Mouse (Mus musculus) myocyte (in vitro differentiated cells): ENCODE measurements around the gene Coa3. TPM values are rescaled to one million over a fixed set of nuclear protein-coding genes. Genes with fewer than 3 reads are reported as not detected.

Source experiments
- H3K27me3 ChIP-seq: one replicate; pipeline ENCODE4 v1.6.1; 2011; ENCODE audit not compliant: control insufficient read depth, insufficient read depth, insufficient read length
- H3K36me3 ChIP-seq: one replicate; pipeline ENCODE4 v1.6.1; 2011; ENCODE audit not compliant: control insufficient read depth, insufficient read depth
- H3K4me2 ChIP-seq: one replicate; pipeline ENCODE4 v1.6.1; 2011; ENCODE audit warnings: low read depth, control low read depth
- H3K4me3 ChIP-seq: one replicate; pipeline ENCODE4 v1.5.1; 2011; ENCODE audit warnings: mild to moderate bottlenecking, control low read depth, moderate library complexity
- H3K79me2 ChIP-seq: one replicate; pipeline ENCODE4 v1.6.1; 2011; ENCODE audit not compliant: control insufficient read depth, insufficient read depth
- H3ac ChIP-seq: one replicate; pipeline ENCODE4 v1.6.1; 2011; ENCODE audit not compliant: control insufficient read depth, insufficient read length
- CEBPB ChIP-seq: IDR thresholded peaks from 2 replicates; pipeline ENCODE4 v1.6.1; 2011; ENCODE audit warnings: mild to moderate bottlenecking, moderate library complexity; ENCODE audit not compliant: poor library complexity, insufficient read depth, severe bottlenecking
- E2F4 ChIP-seq: IDR thresholded peaks from one replicate; pipeline ENCODE4 v1.6.1; 2011; ENCODE audit warnings: mild to moderate bottlenecking, control low read depth, moderate library complexity; ENCODE audit not compliant: insufficient read depth
- MAX ChIP-seq: IDR thresholded peaks from one replicate; pipeline ENCODE4 v1.6.1; 2011; ENCODE audit warnings: low read depth, mild to moderate bottlenecking, control low read depth
- MYOD1 ChIP-seq, 3 experiments: IDR thresholded peaks; one replicate each; pipeline ENCODE4 v1.6.1; 2011; ENCODE audit warnings: control low read depth in 2 of 3, low read depth in 2 of 3, mild to moderate bottlenecking in 2 of 3, moderate library complexity in 1 of 3; ENCODE audit not compliant: insufficient read length in 2 of 3, control insufficient read depth in 1 of 3
- MYOG ChIP-seq, 3 experiments: IDR thresholded peaks; one replicate each; pipeline ENCODE4 v1.6.1; 2011; ENCODE audit warnings: control low read depth in 2 of 3, low read depth in 2 of 3, mild to moderate bottlenecking in 2 of 3; ENCODE audit not compliant: insufficient read length in 2 of 3, control insufficient read depth in 1 of 3, insufficient read depth in 1 of 3
- POLR2A ChIP-seq: IDR thresholded peaks from one replicate; pipeline ENCODE4 v1.6.1; 2011; ENCODE audit warnings: low read depth, mild to moderate bottlenecking, control low read depth, moderate library complexity; ENCODE audit not compliant: insufficient read length
- POLR2AphosphoS2 ChIP-seq: IDR thresholded peaks from one replicate; pipeline ENCODE4 v1.6.1; 2011; ENCODE audit warnings: low read depth, control low read depth; ENCODE audit not compliant: insufficient read length
- REST ChIP-seq: IDR thresholded peaks from one replicate; pipeline ENCODE4 v1.6.1; 2011; ENCODE audit warnings: mild to moderate bottlenecking, control low read depth, moderate library complexity; ENCODE audit not compliant: insufficient read depth, insufficient read length
- SRF ChIP-seq: IDR thresholded peaks from one replicate; pipeline ENCODE4 v1.6.1; 2011; ENCODE audit warnings: low read depth; ENCODE audit not compliant: control insufficient read depth, insufficient read length
- TCF12 ChIP-seq: IDR thresholded peaks from one replicate; pipeline ENCODE4 v1.6.1; 2011; ENCODE audit warnings: mild to moderate bottlenecking, control low read depth; ENCODE audit not compliant: poor library complexity, insufficient read depth, severe bottlenecking
- TCF3 ChIP-seq: IDR thresholded peaks from one replicate; pipeline ENCODE4 v1.6.1; 2011; ENCODE audit warnings: low read depth, control low read depth; ENCODE audit not compliant: insufficient read length
- USF1 ChIP-seq: IDR thresholded peaks from one replicate; pipeline ENCODE4 v1.6.1; 2011; ENCODE audit warnings: low read depth, mild to moderate bottlenecking, control low read depth, moderate library complexity
- polyA plus RNA-seq: library from polyadenylated mRNA; unstranded; fragments of >200 nt; fragmentation: generic; extraction: Trizol; gene quantifications from one replicate; pipeline ENCODE4 v1.2.1, GENCODE M21; 2012; ENCODE audit warnings: missing spikeins

The Coa3 gene
- polyA plus RNA-seq, 1 experiment, result 155 TPM

DNA sequence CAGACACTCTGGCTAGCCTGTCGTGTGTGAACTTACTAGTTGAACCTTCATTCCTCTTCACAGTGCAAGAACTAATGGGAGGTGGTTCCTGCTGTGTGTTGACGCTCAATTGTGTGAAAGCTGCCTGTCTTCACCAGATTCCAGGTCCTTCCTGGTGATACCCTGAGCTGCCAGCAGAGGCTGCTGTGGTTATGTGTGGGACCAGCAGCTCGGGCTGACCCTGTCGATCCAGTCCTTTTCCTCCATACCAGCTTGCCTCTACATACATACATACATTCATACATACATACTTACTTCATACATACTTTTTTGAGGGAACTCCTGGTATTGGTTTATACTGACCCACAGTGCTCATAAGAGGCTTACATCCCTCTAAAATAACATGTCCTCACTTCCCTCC lies 44.7 kb upstream of the Coa3 start:
- H3K36me3 ChIP-seq, result peaks cover 54% of the 10 kb centered on the region
- H3K4me3 ChIP-seq, result no peak overlapping the region
- no peaks in the 10 kb centered on the region for H3K27me3 ChIP-seq
- H3K79me2 ChIP-seq, result peaks cover 4% of the 10 kb centered on the region
- H3K4me2 ChIP-seq, result no peak overlapping the region
- H3ac ChIP-seq, result no peak overlapping the region
- TF ChIP-seq POLR2AphosphoS2 (peak; percentile 4), POLR2A (no peak)

DNA sequence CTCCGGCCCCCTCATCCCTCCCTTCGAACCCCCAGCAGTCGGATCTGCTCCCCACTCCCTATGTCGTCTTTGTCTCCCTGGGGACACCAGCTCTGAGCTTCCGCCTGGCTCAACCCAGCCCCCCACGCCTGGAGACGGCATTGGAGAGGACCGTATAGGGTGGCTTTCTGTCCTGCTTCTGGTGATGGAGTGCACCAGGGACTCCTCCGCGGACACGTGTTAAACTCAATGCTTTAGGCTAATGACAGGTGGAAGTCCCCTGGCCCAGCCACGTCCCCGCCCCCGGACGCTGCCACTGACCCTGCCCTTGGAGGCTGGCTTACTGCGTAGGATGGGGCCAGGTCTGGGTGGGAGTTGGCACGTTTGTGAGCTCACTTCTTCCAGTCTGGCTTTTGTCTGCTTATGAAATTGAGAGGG lies 37.6 kb upstream of the Coa3 start:
- no peak for TF ChIP-seq SRF
- TF ChIP-seq TCF3, result no peak
- no peak for TF ChIP-seq CEBPB
- no peak for TF ChIP-seq TCF12
- TF ChIP-seq MYOG (IDR thresholded peaks at IDR 0.05; ENCODE audit: control insufficient read depth in 1 of 3, insufficient read depth in 1 of 3, insufficient read length in 2 of 3, low read depth in 2 of 3), result no peak
- peak in 2 of 3 experiments; percentile 21 to 27 for TF ChIP-seq MYOD1 (IDR thresholded peaks at IDR 0.05; ENCODE audit: control insufficient read depth in 1 of 3, insufficient read length in 2 of 3, low read depth in 2 of 3)
- H3K27me3 ChIP-seq, result no peaks in the 10 kb centered on the region
- H3ac ChIP-seq, result peak overlapping the region; percentile 29
- peak overlapping the region; percentile 89 for H3K4me2 ChIP-seq
- peak overlapping the region; percentile 95 for H3K4me3 ChIP-seq
- peaks cover 29% of the 10 kb centered on the region for H3K79me2 ChIP-seq
- peaks cover 25% of the 10 kb centered on the region for H3K36me3 ChIP-seq

DNA sequence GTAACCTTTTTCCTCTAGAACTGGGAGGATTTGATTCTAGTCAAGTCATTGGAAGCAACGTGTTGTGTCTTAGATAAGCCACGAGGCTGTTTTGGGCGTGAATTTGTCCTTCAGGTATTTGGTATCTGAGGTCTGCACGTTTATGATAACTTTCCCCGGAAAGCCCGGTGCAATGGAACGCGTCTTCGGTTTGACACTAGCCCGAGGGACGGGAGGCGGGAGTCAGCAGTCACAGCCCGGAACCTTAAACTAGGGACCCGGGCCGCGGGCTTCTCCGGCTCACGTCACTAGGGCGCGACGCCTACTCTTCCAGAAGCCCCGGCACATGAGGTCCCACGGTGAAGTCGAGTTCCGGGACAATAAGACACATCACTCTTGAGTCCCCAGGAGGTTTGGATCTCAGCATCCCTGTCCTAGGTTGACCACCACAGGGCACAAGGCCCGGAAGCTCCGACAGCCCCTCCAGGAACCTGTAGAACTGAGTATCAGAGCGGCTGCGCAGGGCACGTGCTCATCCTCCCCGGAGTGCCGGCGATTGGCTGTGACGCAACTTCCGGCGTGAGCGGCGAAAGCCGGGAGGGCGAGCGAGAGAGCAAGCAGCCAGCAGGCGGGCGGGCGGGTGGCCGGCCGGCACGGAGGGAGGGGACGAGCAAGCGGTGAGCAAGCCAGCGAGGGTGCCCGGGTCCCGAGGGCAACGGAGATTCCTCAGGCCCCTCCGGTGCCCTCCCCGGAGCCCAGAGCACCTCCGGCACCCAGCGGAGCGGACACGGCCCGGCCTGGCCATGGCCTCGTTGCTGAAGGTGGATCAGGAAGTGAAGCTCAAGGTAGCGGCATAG lies 37.0 kb upstream of the Coa3 start, which contains the start of gene Psme3:
Psme3 (plus strand) TSS at position 549 of the 836 bp plus-strand sequence.
- H3K4me2 ChIP-seq, result peak within 1 kb of the TSS; percentile 99
- peaks cover 29% of the 10 kb centered on the region for H3K79me2 ChIP-seq
- H3ac ChIP-seq, result peak within 1 kb of the TSS; percentile 29
- H3K27me3 ChIP-seq, result no peaks in the 10 kb centered on the region
- H3K36me3 ChIP-seq, result peaks cover 19% of the 10 kb centered on the region
- TF ChIP-seq POLR2AphosphoS2 (peak; percentile 92), POLR2A (peak; percentile 98), MAX (peak; percentile 94), SRF (peak; percentile 52), E2F4 (peak; percentile 66), TCF12 (no peak), MYOG (IDR thresholded peaks at IDR 0.05; ENCODE audit: control insufficient read depth in 1 of 3, insufficient read depth in 1 of 3, insufficient read length in 2 of 3, low read depth in 2 of 3) (peak in 1 of 3 experiments; percentile 1), USF1 (peak; percentile 86), CEBPB (no peak)
- H3K4me3 ChIP-seq, result peak within 1 kb of the TSS; percentile 95

DNA sequence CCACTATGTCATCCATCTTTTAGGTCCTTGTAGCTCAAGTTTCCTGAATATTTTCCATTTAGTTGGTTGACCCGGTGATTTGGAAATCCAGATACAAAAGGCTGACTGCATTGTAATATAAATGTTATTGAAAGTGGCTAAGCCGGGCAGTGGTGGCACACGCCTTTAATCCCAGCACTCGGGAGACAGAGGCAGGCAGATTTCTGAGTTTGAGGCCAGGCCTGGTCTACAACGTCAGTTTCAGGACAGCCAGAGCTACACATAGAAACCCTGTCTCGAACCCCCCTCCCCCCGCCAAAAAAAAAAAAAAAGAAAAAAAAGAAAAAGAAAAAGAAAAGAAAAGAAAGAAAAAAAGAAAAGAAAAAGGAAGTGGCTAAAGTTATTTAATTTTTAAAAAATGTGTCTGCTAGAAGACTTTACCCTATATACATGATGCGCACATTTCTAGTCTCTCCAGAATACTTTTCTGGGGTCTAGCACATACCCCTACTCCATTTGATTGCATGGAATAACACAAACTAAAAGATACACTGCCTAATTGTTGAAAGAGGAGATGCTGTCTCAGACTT lies 36.3 kb upstream of the Coa3 start:
- Histone ChIP-seq H3K4me2 (peak overlapping the region; percentile 99), H3K36me3 (peaks cover 11% of the 10 kb centered on the region), H3ac (peak overlapping the region; percentile 29), H3K4me3 (peak overlapping the region; percentile 95), H3K79me2 (peaks cover 29% of the 10 kb centered on the region), H3K27me3 (no peaks in the 10 kb centered on the region)
- no peak for TF ChIP-seq CEBPB
- no peak for TF ChIP-seq MYOG (IDR thresholded peaks at IDR 0.05; ENCODE audit: control insufficient read depth in 1 of 3, insufficient read depth in 1 of 3, insufficient read length in 2 of 3, low read depth in 2 of 3)
- TF ChIP-seq E2F4, result no peak
- no peak for TF ChIP-seq REST
- TF ChIP-seq POLR2AphosphoS2, result no peak
- no peak for TF ChIP-seq USF1
- no peak for TF ChIP-seq TCF3
- TF ChIP-seq MYOD1 (IDR thresholded peaks at IDR 0.05; ENCODE audit: control insufficient read depth in 1 of 3, insufficient read length in 2 of 3, low read depth in 2 of 3), result no peak
- no peak for TF ChIP-seq SRF
- TF ChIP-seq MAX, result no peak
- no peak for TF ChIP-seq TCF12
- TF ChIP-seq POLR2A, result no peak

DNA sequence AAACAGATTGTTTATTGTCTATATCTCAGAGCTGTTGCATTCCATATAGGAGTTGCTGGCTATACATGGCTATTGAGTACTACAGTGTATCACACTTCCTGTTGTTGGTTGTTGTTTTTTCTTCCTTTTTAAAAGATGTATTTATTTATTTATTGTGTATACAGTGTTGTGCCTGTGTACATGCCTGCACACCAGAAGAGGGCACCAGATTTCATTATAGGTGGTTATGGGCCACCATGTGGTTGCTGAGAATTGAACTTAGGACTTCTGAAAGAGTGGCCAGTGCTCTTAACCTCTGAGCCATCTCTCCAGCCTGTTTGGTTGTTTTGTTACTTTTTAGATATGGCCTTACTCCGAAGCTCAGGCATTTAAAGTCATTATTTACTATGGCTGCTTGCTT lies 35.7 kb upstream of the Coa3 start:
- H3ac ChIP-seq, result no peak overlapping the region
- peaks cover 5% of the 10 kb centered on the region for H3K36me3 ChIP-seq
- no peaks in the 10 kb centered on the region for H3K27me3 ChIP-seq
- peaks cover 29% of the 10 kb centered on the region for H3K79me2 ChIP-seq
- no peak overlapping the region for H3K4me2 ChIP-seq
- H3K4me3 ChIP-seq, result no peak overlapping the region
- TF ChIP-seq POLR2A, result no peak
- TF ChIP-seq SRF, result no peak
- no peak for TF ChIP-seq REST
- no peak for TF ChIP-seq MYOD1 (IDR thresholded peaks at IDR 0.05; ENCODE audit: control insufficient read depth in 1 of 3, insufficient read length in 2 of 3, low read depth in 2 of 3)
- no peak for TF ChIP-seq USF1
- no peak for TF ChIP-seq E2F4
